Mouse (Mus musculus) adipocyte (in vitro differentiated cells): ENCODE results near the gene 3110082I17Rik.
"Not testable (repeated sequence)": the region's sequence is repeated elsewhere in the genome, so short reads cannot be mapped to it uniquely, and the experiment has no call there.

Source experiments
- DNase-seq: peaks from one replicate; pipeline ENCODE4 v3.0.0-alpha.2; 2016; ENCODE audit warnings: low spot score

Gene 3110082I17Rik

DNA sequence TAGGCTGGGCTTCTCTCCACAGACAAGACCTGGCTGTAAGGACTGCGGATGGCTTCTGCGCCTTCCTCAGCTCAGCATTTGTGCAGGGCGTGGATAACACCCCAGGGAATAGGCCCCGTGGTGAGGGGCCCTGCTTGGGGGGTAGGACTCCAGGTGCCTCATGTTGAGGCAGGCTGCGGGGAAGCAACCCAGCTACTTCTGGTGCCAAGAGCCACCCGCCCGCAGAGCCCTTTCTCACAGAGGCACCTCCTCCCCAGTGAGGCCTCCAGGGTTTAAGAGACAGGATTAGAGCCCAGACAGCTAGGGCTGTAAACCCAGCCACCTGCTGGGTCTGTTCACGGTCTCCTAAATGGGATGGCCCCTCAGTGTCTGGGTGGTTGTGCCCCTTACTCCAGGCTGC lies 108.7 kb downstream of the 3110082I17Rik start:
- no peak for DNase-seq

DNA sequence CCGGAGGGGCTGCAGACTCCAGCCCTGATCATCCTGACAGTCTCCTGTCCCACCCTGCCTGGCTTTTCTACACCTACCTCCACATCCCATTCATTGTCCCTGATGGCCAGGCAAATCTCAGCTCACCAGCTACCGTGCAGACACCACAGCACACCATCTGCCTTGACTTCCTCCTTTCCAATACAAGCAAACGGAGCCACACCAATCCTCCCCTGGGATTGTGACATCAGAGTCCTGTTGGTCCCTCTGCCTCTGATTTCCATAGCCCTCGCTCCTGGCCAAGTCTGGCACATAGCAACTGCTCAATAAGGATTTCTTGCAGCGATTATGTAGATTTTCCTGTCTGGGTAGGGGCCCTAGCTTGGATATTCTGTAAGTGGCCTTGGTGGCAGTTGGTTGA lies 109.2 kb downstream of the 3110082I17Rik start, which contains the start of gene Cox19:
TSS of gene Cox19 (minus strand) at position 285 of the 400 bp plus-strand sequence.
- DNase-seq: no peak

DNA sequence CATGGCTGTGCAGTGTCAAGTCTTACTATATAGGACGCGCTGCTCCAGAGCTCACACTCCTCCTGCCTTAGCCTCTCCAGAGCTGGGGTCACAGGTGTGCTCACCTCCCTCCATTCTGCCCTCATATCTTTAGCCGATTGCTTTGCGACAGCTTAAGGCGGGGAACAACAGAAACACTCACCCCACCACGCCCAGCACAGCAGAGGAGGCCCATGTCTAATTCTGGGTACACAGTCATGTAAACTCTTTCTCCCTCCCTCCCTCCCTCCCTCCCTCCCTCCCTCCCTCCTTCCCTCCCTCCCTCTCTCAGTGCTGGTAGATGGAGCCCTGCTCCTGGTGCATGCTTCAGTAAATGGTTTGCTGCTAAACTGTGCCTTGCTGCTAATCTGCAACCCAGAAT lies 110.6 kb downstream of the 3110082I17Rik start:
- no peak for DNase-seq

DNA sequence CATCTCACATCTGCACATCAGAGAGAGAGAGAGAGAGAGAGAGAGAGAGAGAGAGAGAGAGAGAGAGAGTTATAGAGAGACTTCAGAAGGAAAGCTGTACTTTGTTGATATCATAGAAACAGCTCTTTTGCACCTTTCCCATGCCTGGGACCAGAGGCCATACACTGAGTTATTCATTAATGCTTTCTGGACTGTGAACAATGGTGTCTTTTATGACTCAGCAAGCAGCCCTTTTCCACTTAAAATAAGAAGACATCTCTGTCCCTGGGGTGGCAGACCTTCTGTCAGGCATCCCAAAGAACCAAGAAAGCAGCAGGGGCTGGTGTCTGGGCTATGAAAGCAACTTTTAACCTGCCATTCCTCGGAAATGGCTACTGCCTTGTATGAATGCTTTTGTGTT lies 113.1 kb downstream of the 3110082I17Rik start:
- no peak for DNase-seq

DNA sequence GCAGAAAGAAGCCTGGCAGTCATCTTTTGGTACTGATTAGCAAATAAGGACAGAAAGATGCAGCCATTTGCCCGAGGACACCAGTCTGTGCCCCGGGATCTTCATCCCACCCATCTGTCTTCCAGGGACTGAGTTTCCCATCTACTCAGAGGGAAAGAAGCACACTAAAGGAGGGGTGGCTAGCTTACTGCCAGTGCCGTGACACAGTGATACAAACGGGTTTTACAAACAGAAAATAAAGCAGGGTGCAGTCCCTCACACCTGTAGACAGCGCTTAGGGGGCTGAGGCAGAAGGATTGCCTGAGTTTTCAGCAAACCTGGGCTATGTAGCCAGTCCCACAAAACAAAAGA lies 115.0 kb downstream of the 3110082I17Rik start:
- no peak for DNase-seq

DNA sequence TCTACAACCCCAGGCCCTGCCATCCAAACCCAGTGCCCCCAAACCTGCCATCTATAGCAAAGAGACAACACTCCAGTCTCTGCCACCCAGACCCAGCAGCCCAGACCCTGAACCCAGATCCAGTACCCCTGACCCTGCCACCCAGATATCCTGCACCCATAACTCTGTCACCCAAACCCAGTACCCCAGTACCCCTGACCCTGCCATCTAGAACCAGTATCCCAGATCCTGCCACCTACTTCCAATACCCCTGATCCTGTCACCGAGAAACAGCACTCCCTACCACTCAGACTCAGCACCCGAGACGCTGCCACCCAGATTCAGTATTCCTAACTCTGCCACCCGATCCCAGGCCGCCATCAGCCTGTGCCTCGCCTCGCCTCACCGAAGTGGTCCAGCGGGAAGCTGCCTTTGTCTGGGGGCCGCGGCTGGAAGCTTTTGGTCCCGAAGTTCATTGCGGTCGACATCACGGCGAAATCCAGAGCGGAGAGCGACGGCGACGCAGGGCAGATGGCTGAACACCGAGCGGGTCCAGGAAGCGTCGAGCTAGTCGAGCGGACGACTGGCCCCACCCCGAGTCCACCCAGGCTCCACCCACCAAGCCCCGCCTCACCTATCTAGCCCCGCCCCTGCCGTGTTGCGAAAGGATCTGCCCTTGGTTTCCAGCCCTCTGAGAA lies 115.5 kb downstream of the 3110082I17Rik start:
- peak; percentile 99 for DNase-seq

DNA sequence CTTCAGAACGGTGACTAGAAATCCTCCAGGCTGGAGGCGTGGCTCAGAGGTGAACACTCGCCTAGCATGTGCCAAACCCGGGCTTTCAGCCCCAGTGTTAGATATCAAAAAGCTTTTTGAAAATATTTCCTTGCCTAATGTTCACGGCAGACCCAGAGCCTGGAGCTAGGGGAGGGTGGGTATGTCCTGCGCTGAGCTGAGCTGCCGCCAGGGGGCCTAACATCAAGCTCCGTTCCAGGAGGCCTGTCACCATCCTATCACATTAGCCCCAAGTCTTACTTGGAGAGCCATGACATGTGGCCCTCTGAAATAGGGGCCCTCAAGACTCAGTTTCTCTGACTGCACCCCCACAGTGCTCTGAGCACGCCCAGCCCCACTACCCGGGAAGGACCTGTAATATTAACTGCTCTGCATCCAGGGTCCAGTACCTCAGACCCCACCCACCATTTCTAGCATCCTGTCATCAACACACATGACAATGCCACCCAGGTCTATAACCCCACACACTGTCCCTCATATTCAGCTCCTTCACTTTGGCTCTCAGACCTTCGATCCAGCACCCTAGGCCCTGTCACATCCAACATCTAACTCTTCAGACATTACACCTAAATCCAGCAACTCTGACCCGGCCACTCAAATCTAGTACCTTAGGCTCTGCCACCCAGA lies 116.2 kb downstream of the 3110082I17Rik start:
- DNase-seq: peak; percentile 93

DNA sequence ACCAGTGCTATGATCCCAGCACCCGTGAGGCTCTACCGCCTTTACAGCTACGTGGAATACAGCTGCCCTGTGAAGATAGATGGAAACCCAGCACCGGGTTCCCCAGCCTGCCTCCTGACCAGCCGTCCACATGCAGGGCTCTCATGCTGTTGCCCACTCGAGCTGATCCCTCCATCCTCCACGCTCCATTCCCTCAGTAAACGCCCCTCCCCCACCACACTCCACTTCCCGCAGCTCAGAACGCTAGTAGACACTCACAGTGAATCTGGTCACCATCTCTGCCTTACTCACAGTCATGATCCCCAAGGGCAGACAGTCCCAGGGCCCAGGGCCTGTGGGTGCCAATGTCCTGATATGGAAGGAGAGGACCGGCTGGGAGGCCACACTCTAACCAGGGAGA lies 121.4 kb downstream of the 3110082I17Rik start:
- DNase-seq: no peak

DNA sequence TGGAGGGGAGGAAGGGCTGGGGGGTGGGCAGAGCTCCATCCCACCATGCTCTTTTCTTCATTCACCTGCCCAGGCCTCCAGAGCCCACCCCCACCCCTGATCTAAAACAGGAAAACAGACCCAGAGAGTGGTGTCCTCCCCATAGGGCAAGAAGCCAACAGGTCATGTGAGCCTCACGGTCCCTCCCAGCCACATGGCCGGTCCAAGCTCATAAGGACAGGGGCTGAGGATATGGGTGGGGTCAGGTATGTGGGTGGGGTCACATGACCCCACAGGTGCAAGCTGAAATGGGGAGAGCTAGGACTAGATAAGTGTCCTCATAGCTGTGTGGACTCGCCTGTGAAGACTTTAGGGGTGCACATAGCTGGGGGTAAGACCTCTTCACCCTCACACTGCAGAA lies 121.9 kb downstream of the 3110082I17Rik start:
- DNase-seq: peak; percentile 47

DNA sequence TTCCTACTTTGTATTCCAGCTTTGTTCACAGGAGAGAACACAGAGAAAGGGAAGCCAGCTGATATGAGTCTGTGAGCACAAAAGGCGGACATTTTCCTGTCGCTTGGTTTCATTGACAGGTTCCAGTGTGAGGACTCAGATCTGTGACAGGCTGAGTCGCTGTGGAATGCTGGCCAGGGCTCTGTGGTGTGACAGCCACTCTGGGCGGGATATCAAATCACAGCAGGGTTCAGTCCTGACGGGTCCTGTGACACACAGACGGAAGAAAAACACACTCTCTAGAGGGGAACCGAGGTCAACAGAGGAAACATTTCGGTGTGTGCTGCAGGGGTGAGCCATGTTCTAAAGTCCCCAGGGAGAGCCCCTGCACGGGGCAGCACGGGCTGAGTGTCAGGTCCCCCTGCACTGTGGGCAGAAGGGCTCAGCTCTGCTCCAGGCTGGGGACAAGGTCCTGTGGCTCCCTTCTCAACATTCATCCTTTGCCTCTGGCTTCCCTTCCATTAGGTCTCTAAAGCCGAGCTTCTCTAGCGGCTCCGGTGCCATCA lies 122.4 kb downstream of the 3110082I17Rik start:
- peak; percentile 70 for DNase-seq

DNA sequence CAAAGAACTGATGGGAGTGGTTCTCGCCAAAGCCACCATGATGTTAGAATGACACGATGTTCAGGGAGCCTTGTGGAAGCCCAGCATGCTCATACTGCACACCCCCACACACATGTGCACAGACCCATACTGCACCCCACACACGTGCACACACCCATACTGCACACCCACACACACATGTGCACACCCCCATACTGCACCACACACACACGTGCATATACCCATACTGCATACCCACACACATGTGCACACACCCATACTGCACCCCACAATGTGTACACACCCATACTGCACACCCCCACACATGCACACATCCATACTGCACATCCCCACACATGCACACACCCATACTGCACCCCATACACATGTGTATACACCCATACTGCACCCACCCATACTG lies 124.7 kb downstream of the 3110082I17Rik start:
- no peak for DNase-seq

DNA sequence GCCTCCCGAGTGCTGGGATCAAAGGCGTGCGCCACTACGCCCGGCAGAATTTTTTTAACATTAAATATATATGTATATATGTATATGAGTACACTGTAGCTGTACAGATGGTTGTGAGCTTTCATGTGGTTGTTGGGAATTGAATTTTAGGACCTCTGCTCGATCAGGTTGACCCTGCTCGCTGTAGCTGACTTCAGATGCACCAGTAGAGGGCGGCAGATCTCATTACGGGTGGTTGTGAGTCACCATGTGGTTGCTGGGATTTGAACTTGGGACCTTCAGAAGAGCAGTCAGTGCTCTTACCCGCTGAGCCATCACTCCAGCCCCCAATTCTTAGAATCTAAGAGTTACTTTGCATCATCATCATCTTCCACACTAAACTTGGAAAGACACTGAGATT lies 125.9 kb downstream of the 3110082I17Rik start:
- DNase-seq: not testable (repeated sequence)

DNA sequence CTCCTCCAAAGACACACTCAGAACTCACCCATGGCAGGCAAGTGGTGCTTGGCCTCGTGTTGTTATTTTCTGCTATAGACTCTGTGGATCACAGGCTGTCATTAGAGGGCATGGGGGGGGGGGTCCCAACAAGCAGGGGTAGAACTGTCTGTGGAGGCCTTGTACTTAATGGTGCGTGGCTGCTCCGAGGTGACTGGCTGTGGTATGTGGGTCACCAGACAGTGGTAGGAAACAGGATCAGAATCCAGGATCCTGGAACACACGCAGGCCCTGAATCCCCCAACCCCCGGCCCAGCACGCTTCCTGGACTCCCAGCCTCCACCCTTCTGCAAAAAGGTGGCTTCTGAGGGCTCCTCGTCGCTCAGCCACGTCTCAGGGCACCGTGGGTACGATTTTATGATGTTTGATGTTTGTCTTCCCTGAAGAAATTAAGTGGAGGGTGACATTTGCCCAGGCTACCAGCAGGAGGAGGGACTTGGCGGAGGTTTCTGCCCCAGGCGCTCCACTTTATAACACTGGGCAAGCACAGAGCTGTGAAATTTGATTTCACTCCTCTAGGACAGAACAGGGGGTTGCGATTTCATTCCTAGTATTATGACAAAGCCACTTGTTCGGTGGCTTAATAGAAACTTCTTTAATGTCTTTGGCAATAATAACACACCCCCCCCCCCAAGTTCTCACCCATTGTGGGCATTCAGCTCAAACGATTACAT lies 126.9 kb downstream of the 3110082I17Rik start:
- peak; percentile 60 for DNase-seq

DNA sequence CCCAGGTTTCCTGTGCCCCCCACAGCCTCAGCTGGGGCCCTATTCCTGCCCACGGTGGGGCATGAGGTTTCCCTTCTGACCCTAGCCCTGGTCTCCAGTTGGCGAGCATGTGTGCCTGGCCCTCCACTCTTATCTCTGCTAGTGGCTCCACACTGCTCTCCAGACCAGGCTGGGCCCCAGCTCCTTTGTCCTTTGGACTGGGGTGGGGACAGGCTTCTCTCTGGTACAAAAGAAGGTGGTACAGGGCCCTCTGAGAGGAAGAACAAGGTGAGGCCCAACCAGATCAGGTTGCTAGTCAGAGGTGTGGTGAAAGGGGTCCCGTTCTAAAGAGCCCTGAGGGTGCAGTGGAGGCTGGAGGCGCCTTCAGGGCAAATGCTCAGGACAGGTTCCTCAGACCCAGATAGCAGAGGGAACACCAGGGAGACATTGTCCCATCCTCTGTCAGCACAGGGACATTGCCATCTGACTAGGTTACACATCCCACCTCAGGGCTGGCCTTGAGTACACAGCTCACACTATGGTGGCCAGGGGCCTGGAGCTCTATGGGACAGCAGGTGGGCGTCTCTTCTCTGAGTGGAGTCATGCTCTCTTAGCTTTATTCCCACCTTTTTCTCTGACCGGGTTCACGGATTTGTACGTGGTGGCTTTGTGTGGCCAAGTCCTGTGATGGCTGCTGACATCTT lies 127.6 kb downstream of the 3110082I17Rik start:
- DNase-seq: no peak

DNA sequence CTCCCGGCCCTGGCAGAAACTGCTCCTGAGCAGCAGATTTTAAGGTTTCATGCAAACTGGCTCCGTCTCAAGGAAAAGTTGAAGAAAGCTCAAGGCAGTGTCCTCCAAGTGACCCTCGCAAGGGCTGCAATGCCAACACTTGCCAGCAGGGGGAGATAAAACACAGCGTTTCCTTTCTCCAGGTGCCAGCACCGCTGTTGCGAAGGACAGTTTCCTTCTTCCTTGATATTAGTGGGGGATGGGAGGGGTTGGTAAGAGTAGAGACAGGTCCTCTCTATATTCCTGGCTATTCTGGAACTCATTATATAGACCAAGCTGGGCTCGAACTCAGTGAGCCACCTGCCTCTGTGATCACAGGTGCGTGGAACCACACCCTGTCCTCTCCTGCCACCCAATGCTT lies 128.6 kb downstream of the 3110082I17Rik start:
- DNase-seq: peak; percentile 93

DNA sequence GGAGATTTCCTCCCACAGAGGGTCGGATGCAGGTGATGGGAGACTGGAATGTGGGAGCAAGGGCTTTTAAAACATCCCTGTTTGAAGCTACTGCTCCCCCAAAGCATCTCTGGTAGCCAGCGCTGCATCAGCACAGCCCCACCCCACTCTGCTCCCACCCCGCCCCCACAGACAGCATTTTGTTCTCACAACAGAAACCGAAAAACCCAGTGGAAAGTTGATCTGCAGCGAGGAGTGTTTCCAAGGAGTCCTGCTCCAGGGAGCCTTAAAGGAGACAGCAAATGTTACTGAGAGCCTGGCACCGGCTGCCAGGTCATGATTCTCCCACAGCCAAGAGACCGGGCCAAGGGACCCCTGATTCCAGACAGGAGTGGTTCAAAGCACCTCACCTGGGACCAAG lies 129.6 kb downstream of the 3110082I17Rik start:
- DNase-seq: no peak

DNA sequence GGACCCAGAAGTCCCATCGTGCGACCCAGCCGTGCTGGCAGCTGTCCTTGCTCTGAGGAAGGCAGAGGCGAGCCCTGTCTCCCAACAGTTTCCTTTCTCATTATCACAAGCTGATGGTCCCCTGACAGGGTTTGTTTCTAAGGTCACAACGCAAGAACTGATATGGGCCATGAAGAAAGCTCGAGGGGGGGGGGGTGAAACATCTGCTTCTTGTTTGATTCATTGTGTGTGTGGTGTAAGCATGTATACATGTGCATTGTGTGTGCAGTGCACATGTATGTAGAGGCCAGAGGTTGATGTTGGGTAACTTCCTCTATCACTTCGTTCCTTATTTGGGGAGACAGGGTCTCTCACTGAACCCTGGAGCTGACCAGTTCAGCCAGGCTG lies 132.7 kb downstream of the 3110082I17Rik start:
- no peak for DNase-seq

DNA sequence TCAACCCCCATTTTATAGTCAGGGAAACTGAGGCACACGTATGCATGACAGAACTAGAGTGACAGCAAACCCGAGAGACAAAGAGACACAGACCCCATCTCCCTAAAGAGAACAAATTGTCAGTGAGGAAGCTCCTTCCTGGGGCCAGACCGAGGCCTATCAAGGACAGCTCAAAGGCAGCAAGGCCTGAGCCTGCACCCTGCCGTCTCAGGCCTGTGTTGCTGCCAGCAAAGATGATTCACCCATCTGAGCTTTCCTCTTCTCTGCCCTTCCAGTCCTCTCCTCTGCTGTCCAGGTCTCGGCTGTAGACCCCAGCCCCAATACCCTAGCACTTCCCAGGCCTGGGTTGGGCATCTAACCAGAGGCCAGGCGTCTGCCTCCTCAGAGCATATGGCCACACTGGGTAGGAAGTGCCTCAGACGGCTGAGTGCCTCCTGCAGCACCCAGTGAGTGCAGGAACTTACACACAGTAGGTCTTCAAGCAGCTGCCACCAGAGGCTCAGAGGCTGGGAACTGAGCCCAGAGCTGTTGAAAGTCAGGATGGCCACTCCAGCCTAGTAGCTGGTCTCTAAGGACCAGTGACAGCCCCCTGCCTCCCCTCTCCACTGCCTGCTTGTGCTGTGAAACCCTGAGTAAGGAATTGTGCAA lies 133.2 kb downstream of the 3110082I17Rik start:
- peak; percentile 43 for DNase-seq

DNA sequence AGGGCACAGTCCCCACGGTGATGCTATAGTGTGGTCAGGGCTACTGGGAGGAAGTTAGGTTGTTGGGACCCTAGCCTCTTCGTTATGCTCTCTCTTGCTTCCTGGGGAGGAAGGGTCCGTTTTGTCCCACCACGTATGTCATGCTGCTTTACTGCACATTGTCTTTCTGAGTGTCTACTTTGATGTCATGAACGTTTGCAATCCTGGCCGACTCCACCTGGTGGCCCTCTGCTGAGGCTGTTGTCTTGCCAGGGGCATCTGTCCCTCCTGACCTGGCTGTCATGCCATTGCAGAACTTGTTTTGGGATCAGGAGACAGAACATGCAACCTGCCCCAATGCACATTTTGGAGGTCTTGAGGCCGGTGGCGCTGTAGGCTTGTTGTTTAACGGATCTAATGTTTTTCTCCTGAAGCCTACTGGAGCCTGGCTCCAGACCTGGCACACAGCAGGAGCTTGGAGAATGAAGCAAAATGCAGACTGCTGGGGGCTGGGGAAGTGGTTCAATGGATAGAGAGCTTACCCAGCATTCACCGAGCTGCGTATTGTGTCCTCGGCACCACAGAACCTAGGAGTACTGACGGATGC lies 134.1 kb downstream of the 3110082I17Rik start:
- DNase-seq: no peak

DNA sequence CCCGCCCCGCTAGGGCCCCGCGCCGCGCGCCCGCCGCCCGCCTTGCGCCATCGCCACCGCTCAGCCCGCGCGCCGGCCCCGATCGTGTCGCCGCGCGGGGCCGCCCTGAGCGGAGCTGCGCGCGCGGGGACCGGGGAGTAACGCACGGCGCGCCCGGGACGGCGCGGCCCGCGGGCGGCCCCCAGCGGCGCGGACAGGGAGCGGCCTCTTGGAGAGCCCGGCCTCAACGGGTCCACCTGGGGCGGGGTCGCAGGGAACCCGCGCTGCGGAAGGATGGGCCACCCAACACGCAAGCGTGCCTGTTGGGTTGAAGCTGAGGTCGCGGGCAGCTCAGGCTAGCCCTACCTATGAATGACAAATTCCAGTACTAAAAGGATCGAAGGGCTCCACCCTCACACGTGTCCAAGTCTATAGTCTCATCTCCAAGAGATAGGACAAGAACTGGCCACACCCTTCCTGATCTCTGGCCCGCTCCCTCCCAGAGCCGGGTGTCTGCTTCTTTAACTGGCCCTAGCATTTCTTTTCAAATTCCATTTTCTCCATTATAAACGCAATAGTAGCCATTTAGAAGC lies 134.8 kb downstream of the 3110082I17Rik start, which contains the start of gene Adap1:
TSS of gene Adap1 (minus strand) at position 228 of the 572 bp plus-strand sequence.
- no peak for DNase-seq
